Mouse (Mus musculus) adipose tissue, adult 10 weeks (tissue): ENCODE results near the gene Pold3. TPM values are rescaled to one million over a fixed set of nuclear protein-coding genes. Genes with fewer than 3 reads are reported as not detected.

Source experiments
- polyA plus RNA-seq: library from polyadenylated mRNA; stranded (reverse); fragments of 350-450 nt; fragmentation: Illumina TruSeq; extraction: RNeasy Lipid Tissue Mini Kit (QIAGEN cat#74804); gene quantifications from one replicate; pipeline ENCODE4 v1.2.3, GENCODE M21; 2014; ENCODE audit warnings: low read depth, low replicate concordance

Gene Pold3
- polyA plus RNA-seq = 18.3 TPM

GRCm38 (mm10) chr7:100121376-100121789, at the start of gene Pold3:
Gene Pold3 (minus strand): TSS chr7:100121565.

GRCm38 (mm10) chr7:100159105-100159841, 37.9 kb upstream of the Pold3 start, which contains the start of gene Lipt2:
Gene Lipt2 (plus strand): TSS chr7:100159277.

Other genes starting within 250 kb of the Pold3 start
- gene Rnf169, start 141.1 kb downstream of the Pold3 start, polyA plus RNA-seq = 8.0 TPM
- gene Chrdl2, start 115.4 kb downstream of the Pold3 start, polyA plus RNA-seq = 3.9 TPM
- 10.1 TPM for gene Lipt2, start 37.7 kb upstream of the Pold3 start, polyA plus RNA-seq
- 12.2 TPM for gene Kcne3, start 54.9 kb upstream of the Pold3 start, polyA plus RNA-seq
- gene Pgm2l1, start 105.8 kb upstream of the Pold3 start, polyA plus RNA-seq = 7.0 TPM
- not detected for gene P4ha3, start 164.0 kb upstream of the Pold3 start, polyA plus RNA-seq